Mouse (Mus musculus) brain, embryonic 14.5 days (tissue): Measurements from ENCODE around the gene Prpf18.

Experiments
- CTCF ChIP-seq: fragments of 200-500 bp; IDR thresholded peaks from 2 replicates; pipeline ENCODE4 v1.5.1; 2012; ENCODE audit warnings: inconsistent platforms, mild to moderate bottlenecking, moderate library complexity, borderline replicate concordance; ENCODE audit not compliant: insufficient read depth, insufficient read length; ENCODE audit errors: extremely low read depth
- POLR2A ChIP-seq: fragments of 200-500 bp; IDR thresholded peaks from 2 replicates; pipeline ENCODE4 v1.6.1; 2012; ENCODE audit warnings: mild to moderate bottlenecking, inconsistent platforms, borderline replicate concordance; ENCODE audit not compliant: poor library complexity, insufficient read depth, insufficient read length, severe bottlenecking; ENCODE audit errors: extremely low read depth

- no peak for TF ChIP-seq CTCF
- no peak for TF ChIP-seq POLR2A
Measured at GRCm38 (mm10) chr2:4608253-4608652, 43.7 kb downstream of the Prpf18 start.
